14 mouse cellular contexts compared by ENCODE assay signal in the genomic region with DNA sequence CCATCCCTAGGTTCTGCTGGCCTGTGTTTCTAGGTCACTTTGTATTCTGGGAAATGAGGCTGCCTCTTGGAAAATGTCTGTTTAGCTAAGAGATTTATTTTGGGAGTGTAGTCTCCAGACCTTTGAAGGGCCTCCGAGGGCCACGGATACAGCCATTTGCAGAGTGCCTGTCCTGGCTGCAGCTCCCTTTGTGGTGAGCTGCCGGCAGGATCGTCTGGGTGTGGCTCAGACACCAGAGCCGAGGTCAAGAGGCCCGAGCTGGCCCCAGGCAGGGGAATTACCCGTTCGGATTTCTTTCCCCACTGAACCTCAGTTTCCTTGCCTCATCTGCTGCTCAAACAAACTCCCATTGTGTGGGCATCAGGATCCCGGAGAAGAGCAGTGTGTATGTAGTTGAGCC. TPM values are rescaled to one million over a fixed set of nuclear protein-coding genes. Genes with fewer than 3 reads are reported as not detected.
DNase-seq lines count a peak whose midpoint lies in the region; ATAC-seq lines count a peak whose summit lies in the region.
"Had no signal": no experiment of that assay in that cellular context is flagged by ENCODE, and none has a peak within 500 bp of the region (broad histone marks: within the 10 kb centered on the region; RNA-seq: fewer than 3 reads in every experiment).

No protein-coding gene starts in this region.

- peaks cover 16% of the 10 kb centered on the region for H3K27me3 ChIP-seq in heart, embryonic 12.5 days (replicated peaks)
- no peaks in the 10 kb centered on the region for H3K27me3 ChIP-seq in forebrain, embryonic 13.5 days
- H3K27me3 ChIP-seq: neural tube, embryonic 13.5 days; stomach, embryonic 15.5 days had no signal

- H3K4me2 ChIP-seq in heart, embryonic 12.5 days = peak overlapping the region; percentile 3; the same call in 1 of the 2 replicates
- H3K4me2 ChIP-seq in forebrain, embryonic 13.5 days = no peak overlapping the region
- H3K4me2 ChIP-seq: midbrain, embryonic 11.5 days; neural tube, embryonic 13.5 days; stomach, embryonic 15.5 days had no signal

- 0 out of 2 replicates have a peak overlapping the region, but pooled peaks have one; percentile 19 for H3K9ac ChIP-seq in heart, embryonic 12.5 days
- no peak overlapping the region for H3K9ac ChIP-seq in forebrain, embryonic 13.5 days
- H3K9ac ChIP-seq: neural tube, embryonic 13.5 days; stomach, embryonic 15.5 days had no signal

- peak overlapping the region; percentile 32; the same call in 1 of the 2 replicates for H3K27ac ChIP-seq in heart, embryonic 12.5 days (ENCODE audit: poor library complexity, severe bottlenecking)
- H3K27ac ChIP-seq in forebrain, embryonic 13.5 days = no peak overlapping the region
- H3K27ac ChIP-seq: neural tube, embryonic 13.5 days; stomach, embryonic 15.5 days had no signal

- 26% methylated on average over 9 of the region's 9 CpGs for WGBS in heart, embryonic 12.5 days
- 36% methylated on average over 9 of the region's 9 CpGs for WGBS in forebrain, embryonic 13.5 days

- no peaks in the 10 kb centered on the region for H3K9me3 ChIP-seq in heart, embryonic 12.5 days (replicated peaks)
- no peaks in the 10 kb centered on the region for H3K9me3 ChIP-seq in forebrain, embryonic 13.5 days (replicated peaks)
- H3K9me3 ChIP-seq: stomach, embryonic 15.5 days had no signal

- H3K4me1 ChIP-seq in heart, embryonic 12.5 days (replicated peaks) = peaks cover 46% of the 10 kb centered on the region
- no peaks in the 10 kb centered on the region for H3K4me1 ChIP-seq in forebrain, embryonic 13.5 days

- DNase-seq in heart, adult 8-10 months (ENCODE audit: low spot score) = peak; percentile 48
- no peak for DNase-seq in heart, postnatal 36 days
- peak; percentile 47 for DNase-seq in MN1 (ENCODE audit: low spot score)
- peak; percentile 42 to 55 for DNase-seq in adrenal gland, postnatal 36 days
- DNase-seq in cerebellum, postnatal 36 days = no peak
- DNase-seq in spleen, postnatal 4 days (ENCODE audit: low spot score in 2 of 2) = no peak
- DNase-seq: cerebellum, adult 9-10 months; left cerebral cortex, postnatal 4 days had no signal

- H3K4me3 ChIP-seq in heart, embryonic 12.5 days = no peak overlapping the region
- H3K4me3 ChIP-seq in forebrain, embryonic 13.5 days = no peak overlapping the region
- H3K4me3 ChIP-seq: neural tube, embryonic 13.5 days; stomach, embryonic 15.5 days had no signal

- intact Hi-C loops in heart, postnatal 36 days (cut with DNase I) = loop anchor here (2.0 kb wide), 1 partner anchor 31 kb away; no protein-coding TSS in a partner anchor

- H3K36me3 ChIP-seq in heart, embryonic 12.5 days = no peaks in the 10 kb centered on the region
- H3K36me3 ChIP-seq in forebrain, embryonic 13.5 days (ENCODE audit: poor library complexity, severe bottlenecking) = no peaks in the 10 kb centered on the region
- H3K36me3 ChIP-seq: neural tube, embryonic 13.5 days; stomach, embryonic 15.5 days had no signal

- no peak for ATAC-seq in heart, embryonic 12.5 days (ENCODE audit: insufficient number of reproducible peaks, low FRiP score)
- no peak for ATAC-seq in forebrain, embryonic 13.5 days
- ATAC-seq: intestine, embryonic 16.5 days had no signal

RNA-seq across cellular contexts. Expression of a gene that starts 43.9 kb away (rescaled TPM):
- total RNA-seq in heart, adult 8-10 months (2022) = 10 to 100 TPM; 20.9 to 28.7 (median 27.4) TPM
- total RNA-seq in heart, postnatal 36 days (2021) = 10 to 100 TPM; 22.5 to 29.5 TPM
- 10 to 100 TPM in 1 of 2 experiments, 1 to 10 TPM in 1; 7.8 to 19.4 TPM for total RNA-seq in adrenal gland, postnatal 36 days (2021)
- 3.7 and 4.1 TPM in 2 replicates for polyA plus RNA-seq in heart, embryonic 12.5 days (2016; fragmentation: Nextera tagmentation; extraction: Ambion mirVana)
- polyA plus RNA-seq in forebrain, embryonic 13.5 days (2015; fragmentation: Nextera tagmentation; extraction: Ambion mirVana) = 0.72 and 0.90 TPM in 2 replicates

Comparison
In these comparisons a context has a peak if more than half of its experiments do, and no peak if none do; other contexts are left out.
1. DNase-seq: peak in heart, adult 8-10 months (single experiment), MN1 (single experiment) and adrenal gland, postnatal 36 days (2 of 2); none in heart, postnatal 36 days (0 of 2), cerebellum, postnatal 36 days (0 of 2) and spleen, postnatal 4 days (0 of 2).